Mouse (Mus musculus): Measurements from ENCODE around the gene Stk40.

- TF ChIP-seq CTCF (IDR thresholded peaks at IDR 0.05; ENCODE audit: borderline replicate concordance, insufficient read depth, low read length) (no peak), POLR2A (IDR thresholded peaks at IDR 0.05; ENCODE audit: low read depth, low read length) (no peak)
Observed at GRCm38 (mm10) chr4:126183034-126183433, 79.3 kb downstream of the Stk40 start.
